Mouse (Mus musculus) midbrain, embryonic 12.5 days (tissue): Measurements from ENCODE around the gene Tmem30a. TPM values are rescaled to one million over a fixed set of nuclear protein-coding genes. Genes with fewer than 3 reads are reported as not detected.

Experiments used
- ATAC-seq: fragments of 200-750 bp; cut with Nextera tagmentation; 2 replicates; pipeline ENCODE4 v1.8.0; 2017; ENCODE audit warnings: low read depth, moderate TSS enrichment, moderate library complexity; ENCODE audit not compliant: low FRiP score
- H3K27ac ChIP-seq: fragments of 300-500 bp; sonication (generic); replicated peaks from 2 replicates; pipeline ENCODE4 v1.5.1; 2016; ENCODE audit warnings: mild to moderate bottlenecking
- H3K27me3 ChIP-seq: fragments of 300-500 bp; sonication (generic); 2 replicates; pipeline ENCODE4 v1.6.1; 2016; ENCODE audit warnings: mild to moderate bottlenecking
- H3K36me3 ChIP-seq: fragments of 300-500 bp; sonication (generic); 2 replicates; pipeline ENCODE4 v1.6.1; 2016
- H3K4me1 ChIP-seq: fragments of 300-500 bp; sonication (generic); 2 replicates; pipeline ENCODE4 v1.6.1; 2016
- H3K4me2 ChIP-seq: fragments of 300-500 bp; sonication (generic); replicated peaks from 2 replicates; pipeline ENCODE4 v1.6.1; 2016; ENCODE audit warnings: mild to moderate bottlenecking, moderate library complexity
- H3K4me3 ChIP-seq: fragments of 300-500 bp; sonication (generic); 2 replicates; pipeline ENCODE4 v1.5.1; 2016; ENCODE audit warnings: mild to moderate bottlenecking
- H3K9ac ChIP-seq: fragments of 300-500 bp; sonication (generic); replicated peaks from 2 replicates; pipeline ENCODE4 v1.6.1; 2016; ENCODE audit warnings: mild to moderate bottlenecking, moderate library complexity
- H3K9me3 ChIP-seq: fragments of 300-500 bp; sonication (generic); 2 replicates; pipeline ENCODE4 v1.6.1; 2016; ENCODE audit warnings: mild to moderate bottlenecking
- WGBS: fragments of 180-500 bp; shearing (Covaris S2); methylation state at CpG from one replicate; pipeline ENCODE4 v1.1.7; 2016; 5-methylcytosine and 5-hydroxymethylcytosine counted together
- polyA plus RNA-seq: library from polyadenylated mRNA; unstranded; fragments of >200 nt; fragmentation: Nextera tagmentation; extraction: Ambion mirVana; gene quantifications from 2 replicates; pipeline ENCODE4 v1.2.1, GENCODE M21; 2016

Tmem30a gene
- polyA plus RNA-seq, 1 experiment from 2014 or later: 97.1 TPM

GRCm38 (mm10) chr9:79816013-79816412, 22.7 kb upstream of the Tmem30a start:
- H3K36me3 ChIP-seq: peaks cover 31% of the 10 kb centered on the region
- 0 out of 2 replicates have a peak, but pooled peaks cover 6% of the 10 kb centered on the region for H3K9me3 ChIP-seq
- no peak overlapping the region for H3K4me3 ChIP-seq
- no peaks in the 10 kb centered on the region for H3K27me3 ChIP-seq
- no peak overlapping the region for H3K4me2 ChIP-seq
- H3K9ac ChIP-seq: no peak overlapping the region
- no peaks in the 10 kb centered on the region for H3K4me1 ChIP-seq
- no peak overlapping the region for H3K27ac ChIP-seq
- WGBS: 94% methylated on average over 11 of the region's 11 CpGs
- no peak for ATAC-seq

DNA sequence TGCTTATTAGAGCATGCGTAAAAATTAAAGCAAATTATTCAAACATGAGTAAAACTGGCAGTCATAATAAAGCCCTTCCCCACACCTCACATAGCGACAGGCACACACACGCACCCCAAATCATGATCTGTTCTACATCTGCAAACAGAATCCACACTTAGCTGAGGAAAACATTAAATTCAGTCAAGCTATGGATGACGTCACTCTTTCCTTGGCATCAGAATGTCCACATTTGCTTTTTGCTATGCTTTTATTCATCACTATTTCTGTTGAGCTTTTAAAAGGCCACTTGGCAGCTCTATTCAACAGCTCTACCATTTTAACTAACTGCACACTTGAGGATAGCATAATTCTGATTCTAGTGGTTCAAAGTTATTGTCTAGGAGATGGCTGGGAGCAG, 21.3 kb upstream of the Tmem30a start:
- Histone ChIP-seq H3K4me2 (no peak overlapping the region), H3K27me3 (no peaks in the 10 kb centered on the region), H3K27ac (no peak overlapping the region), H3K4me3 (no peak overlapping the region), H3K9me3 (0 out of 2 replicates have a peak, but pooled peaks cover 6% of the 10 kb centered on the region), H3K36me3 (peaks cover 22% of the 10 kb centered on the region), H3K4me1 (no peaks in the 10 kb centered on the region), H3K9ac (no peak overlapping the region)
- WGBS: 89% methylated on average over 4 of the region's 4 CpGs
- no peak for ATAC-seq

DNA sequence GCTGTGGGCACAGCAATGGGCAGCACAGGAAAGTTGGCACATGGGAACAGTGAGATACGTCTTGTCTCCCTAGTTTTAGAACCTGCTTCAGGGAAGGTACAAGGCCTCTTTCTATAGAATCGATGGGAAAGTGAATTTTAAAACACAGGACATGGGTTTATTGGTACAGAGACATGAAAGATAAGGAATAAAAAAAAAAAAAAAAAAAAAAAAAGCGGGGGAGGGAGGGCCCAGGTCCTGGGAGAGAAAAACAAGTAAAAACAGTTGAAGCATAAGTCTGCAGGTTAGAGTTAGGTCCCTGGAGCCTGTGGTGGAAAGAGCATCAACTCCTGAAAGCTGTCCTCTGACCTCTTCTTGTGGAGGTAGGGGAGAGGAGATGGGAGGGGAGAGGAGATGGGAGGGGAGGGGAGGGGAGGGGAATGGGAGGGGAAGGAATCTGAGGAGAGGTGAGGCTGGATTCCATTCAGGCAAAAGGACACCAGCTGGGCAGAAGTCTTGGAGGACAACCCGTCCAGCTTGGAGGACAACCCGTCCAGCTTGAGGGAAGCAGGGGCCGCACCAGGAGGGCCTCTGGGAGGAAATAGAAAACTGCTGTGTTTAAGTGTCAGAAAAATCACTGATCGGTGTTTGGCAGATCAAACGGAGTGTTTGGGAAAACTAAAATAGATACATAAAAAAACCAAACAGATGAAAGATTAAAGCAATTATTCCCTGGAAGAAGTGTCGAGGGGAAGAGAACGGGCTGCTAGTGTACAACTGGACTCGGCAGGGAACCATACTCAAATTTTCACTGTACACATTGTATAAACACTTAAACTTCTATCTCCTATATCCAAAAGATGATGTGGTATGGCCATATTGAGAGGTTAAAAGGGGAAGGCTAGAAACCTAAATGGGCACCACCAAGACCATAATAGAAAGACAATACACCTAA, 17.9 kb upstream of the Tmem30a start:
- no peak for ATAC-seq
- WGBS: 79% methylated on average over 10 of the region's 11 CpGs
- H3K9ac ChIP-seq: no peak overlapping the region
- H3K27ac ChIP-seq: no peak overlapping the region
- H3K9me3 ChIP-seq: no peaks in the 10 kb centered on the region
- no peaks in the 10 kb centered on the region for H3K36me3 ChIP-seq
- 0 out of 2 replicates have a peak, but pooled peaks cover 3% of the 10 kb centered on the region for H3K4me1 ChIP-seq
- H3K27me3 ChIP-seq: no peaks in the 10 kb centered on the region
- H3K4me3 ChIP-seq: no peak overlapping the region
- H3K4me2 ChIP-seq: no peak overlapping the region

GRCm38 (mm10) chr9:79810534-79810933, 17.2 kb upstream of the Tmem30a start:
- H3K27ac ChIP-seq: no peak overlapping the region
- H3K4me3 ChIP-seq: no peak overlapping the region
- no peaks in the 10 kb centered on the region for H3K36me3 ChIP-seq
- H3K4me2 ChIP-seq: no peak overlapping the region
- no peak overlapping the region for H3K9ac ChIP-seq
- H3K4me1 ChIP-seq: 0 out of 2 replicates have a peak, but pooled peaks cover 3% of the 10 kb centered on the region
- ATAC-seq: no peak
- no peaks in the 10 kb centered on the region for H3K9me3 ChIP-seq
- 87% methylated on average over 3 of the region's 3 CpGs for WGBS
- H3K27me3 ChIP-seq: no peaks in the 10 kb centered on the region

DNA sequence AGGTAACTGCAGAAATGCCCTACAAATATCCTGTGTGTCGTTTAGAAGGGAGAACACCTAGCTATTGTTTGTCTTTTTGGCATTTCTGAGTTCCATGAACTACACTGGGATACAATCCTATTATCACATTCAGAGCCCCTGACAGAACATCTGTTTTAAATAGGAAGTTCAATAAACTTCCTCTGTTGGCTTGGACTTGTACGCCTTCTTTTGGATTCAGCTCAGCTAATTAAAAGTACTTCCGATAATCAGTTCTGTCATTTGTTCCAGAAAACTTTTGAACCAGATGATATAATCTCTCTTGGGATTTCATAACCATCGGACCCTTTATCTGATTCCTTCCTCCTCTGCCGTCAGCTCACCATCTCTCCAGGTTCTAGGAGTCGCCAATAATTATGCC, 16.1 kb upstream of the Tmem30a start:
- no peak overlapping the region for H3K4me3 ChIP-seq
- no peaks in the 10 kb centered on the region for H3K9me3 ChIP-seq
- H3K36me3 ChIP-seq: no peaks in the 10 kb centered on the region
- no peaks in the 10 kb centered on the region for H3K27me3 ChIP-seq
- 82% methylated on average over 6 of the region's 6 CpGs for WGBS
- no peak overlapping the region for H3K9ac ChIP-seq
- H3K27ac ChIP-seq: no peak overlapping the region
- ATAC-seq: no peak
- no peak overlapping the region for H3K4me2 ChIP-seq
- H3K4me1 ChIP-seq: 0 out of 2 replicates have a peak, but pooled peaks cover 3% of the 10 kb centered on the region

DNA sequence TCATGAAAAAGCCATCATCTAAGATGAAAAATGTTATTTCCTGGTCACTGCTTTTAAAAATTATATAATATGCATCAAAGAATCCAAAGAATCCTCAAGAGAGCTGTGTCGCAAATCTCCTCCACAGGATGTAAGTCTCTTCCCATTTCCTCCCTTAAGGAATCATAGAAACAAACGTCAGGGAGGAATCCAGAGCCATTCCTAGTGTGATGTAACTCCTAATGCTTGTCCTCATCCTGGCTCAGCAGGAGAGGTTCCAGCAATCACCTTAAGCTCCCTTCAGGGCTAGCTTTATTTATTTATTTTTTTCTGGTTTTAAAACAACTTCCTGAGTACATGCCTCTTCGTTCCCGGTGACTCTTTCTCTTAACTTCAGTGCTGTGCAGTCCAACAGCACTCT, 13.9 kb upstream of the Tmem30a start:
- H3K36me3 ChIP-seq: no peaks in the 10 kb centered on the region
- no peaks in the 10 kb centered on the region for H3K9me3 ChIP-seq
- H3K4me2 ChIP-seq: no peak overlapping the region
- H3K27me3 ChIP-seq: no peaks in the 10 kb centered on the region
- 59% methylated on average over 4 of the region's 4 CpGs for WGBS
- no peak overlapping the region for H3K9ac ChIP-seq
- ATAC-seq: no peak
- no peak overlapping the region for H3K27ac ChIP-seq
- H3K4me1 ChIP-seq: 0 out of 2 replicates have a peak, but pooled peaks cover 3% of the 10 kb centered on the region
- no peak overlapping the region for H3K4me3 ChIP-seq

DNA sequence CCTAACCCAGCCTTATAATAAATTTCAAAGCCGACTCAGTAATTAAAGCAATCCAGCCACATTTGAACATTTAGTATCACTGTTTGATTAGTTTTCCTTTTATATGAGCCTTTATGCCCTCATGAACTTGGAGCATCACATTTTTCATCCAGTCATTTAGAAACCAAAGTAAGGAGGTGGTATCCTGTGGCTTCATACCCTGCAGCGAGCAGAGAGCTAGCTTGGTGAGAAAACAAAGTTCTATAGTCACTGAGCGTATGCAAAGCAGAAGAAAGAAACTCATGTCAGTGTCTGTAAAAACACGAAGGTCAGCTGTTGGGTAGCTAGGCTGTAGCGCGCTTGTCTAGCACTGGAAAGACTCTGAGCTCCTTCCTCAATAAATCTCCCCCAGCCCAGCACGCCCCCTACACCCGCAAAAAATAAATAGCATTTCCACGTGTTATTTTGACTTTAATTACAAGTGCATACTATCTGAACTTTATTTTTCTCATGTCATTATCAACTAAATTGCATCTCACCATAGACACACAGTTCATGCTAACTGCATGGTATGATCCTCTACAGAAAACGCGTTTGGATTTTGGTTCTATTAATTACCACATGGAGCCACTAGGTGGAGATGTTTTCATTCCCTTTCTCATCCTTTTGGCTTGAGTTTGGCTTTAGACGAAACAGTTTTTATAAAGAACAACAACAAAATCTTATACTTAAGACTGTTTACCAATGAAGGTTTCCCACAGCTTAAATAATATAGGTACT, 13.2 kb upstream of the Tmem30a start:
- Histone ChIP-seq H3K4me1 (0 out of 2 replicates have a peak, but pooled peaks cover 3% of the 10 kb centered on the region), H3K27ac (no peak overlapping the region), H3K4me3 (no peak overlapping the region), H3K9me3 (no peaks in the 10 kb centered on the region), H3K9ac (no peak overlapping the region), H3K4me2 (no peak overlapping the region), H3K27me3 (no peaks in the 10 kb centered on the region), H3K36me3 (no peaks in the 10 kb centered on the region)
- ATAC-seq: peak; percentile 54; the same call in 1 of the 2 replicates
- WGBS: 49% methylated on average over 12 of the region's 12 CpGs

DNA sequence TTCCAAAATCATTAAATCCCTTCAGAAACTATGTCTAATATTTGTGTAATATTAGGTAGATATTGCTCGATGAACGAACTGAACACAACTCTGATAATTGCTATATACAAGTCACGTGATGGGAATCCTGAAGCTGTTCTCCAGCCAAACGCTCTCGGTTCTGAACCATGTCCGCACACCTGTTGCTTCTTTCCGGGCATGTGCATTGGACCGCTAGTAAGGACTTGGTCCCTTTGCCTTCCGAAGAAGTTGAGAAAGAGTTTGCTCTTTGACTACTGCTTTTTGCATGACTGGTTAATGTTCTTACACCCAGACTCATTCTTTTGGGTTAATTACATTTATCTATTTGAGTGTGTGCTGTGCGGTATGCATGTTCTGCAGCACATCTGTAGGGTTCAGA, 12.1 kb upstream of the Tmem30a start:
- WGBS: 88% methylated on average over 10 of the region's 10 CpGs

GRCm38 (mm10) chr9:79796461-79797135, 3.3 kb upstream of the Tmem30a start:
- no peak overlapping the region for H3K9ac ChIP-seq
- ATAC-seq: no peak
- no peak overlapping the region for H3K27ac ChIP-seq
- H3K4me3 ChIP-seq: no peak overlapping the region
- peaks cover 9% of the 10 kb centered on the region for H3K4me1 ChIP-seq
- no peaks in the 10 kb centered on the region for H3K9me3 ChIP-seq
- H3K36me3 ChIP-seq: no peaks in the 10 kb centered on the region
- no peak overlapping the region for H3K4me2 ChIP-seq
- no peaks in the 10 kb centered on the region for H3K27me3 ChIP-seq
- WGBS: 70% methylated on average over 7 of the region's 7 CpGs

More for the DNA sequence above, 12.1 kb upstream of the Tmem30a start:
- H3K9me3 ChIP-seq: no peaks in the 10 kb centered on the region
- H3K4me2 ChIP-seq: no peak overlapping the region
- H3K4me1 ChIP-seq: 0 out of 2 replicates have a peak, but pooled peaks cover 3% of the 10 kb centered on the region
- no peak overlapping the region for H3K4me3 ChIP-seq
- no peak overlapping the region for H3K9ac ChIP-seq
- ATAC-seq: no peak
- H3K27ac ChIP-seq: no peak overlapping the region
- no peaks in the 10 kb centered on the region for H3K27me3 ChIP-seq
- no peaks in the 10 kb centered on the region for H3K36me3 ChIP-seq

- H3K4me1 ChIP-seq: peaks cover 11% of the 10 kb centered on the region
- ATAC-seq: no peak
- H3K4me3 ChIP-seq: no peak overlapping the region
- H3K27me3 ChIP-seq: no peaks in the 10 kb centered on the region
- no peak overlapping the region for H3K27ac ChIP-seq
- H3K9ac ChIP-seq: no peak overlapping the region
- no peak overlapping the region for H3K4me2 ChIP-seq
- WGBS: 81% methylated on average over 1 of the region's 1 CpGs
- no peaks in the 10 kb centered on the region for H3K36me3 ChIP-seq
- no peaks in the 10 kb centered on the region for H3K9me3 ChIP-seq
These were observed 1.8 kb upstream of the Tmem30a start for GRCm38 (mm10) chr9:79795076-79795475.

- Histone ChIP-seq H3K4me1 (peaks cover 19% of the 10 kb centered on the region), H3K9me3 (no peaks in the 10 kb centered on the region), H3K27ac (no peak overlapping the region), H3K4me2 (no peak overlapping the region), H3K36me3 (no peaks in the 10 kb centered on the region), H3K9ac (no peak overlapping the region), H3K27me3 (no peaks in the 10 kb centered on the region), H3K4me3 (no peak overlapping the region)
- 71% methylated on average over 2 of the region's 2 CpGs for WGBS
- no peak for ATAC-seq
These were observed 7.6 kb downstream of the Tmem30a start for GRCm38 (mm10) chr9:79785794-79786085.
